Mouse (Mus musculus) heart, postnatal 10 days (tissue): ENCODE measurements around the gene Adamts17. TPM values are rescaled to one million over a fixed set of nuclear protein-coding genes. Genes with fewer than 3 reads are reported as not detected.
A peak's percentile ranks its signal among the peaks of the same experiment; 100 is the strongest.

ENCODE experiments used
- DNase-seq, 2 experiments: peaks; one replicate each; pipeline ENCODE4 v3.0.0; 2021
- intact Hi-C: fragments of 180-260 bp; cut with DNase I; formaldehyde crosslinking; loops from one replicate; pipeline ENCODE4 v1.15.1; 2025
- total RNA-seq, 2 experiments: library from RNA; stranded (reverse); gene quantifications; 2 replicates each; pipeline ENCODE4 v1.2.3; 2021

Adamts17 gene
- total RNA-seq, 2 experiments from 2014 or later = 15.9 to 18.4 TPM

DNA sequence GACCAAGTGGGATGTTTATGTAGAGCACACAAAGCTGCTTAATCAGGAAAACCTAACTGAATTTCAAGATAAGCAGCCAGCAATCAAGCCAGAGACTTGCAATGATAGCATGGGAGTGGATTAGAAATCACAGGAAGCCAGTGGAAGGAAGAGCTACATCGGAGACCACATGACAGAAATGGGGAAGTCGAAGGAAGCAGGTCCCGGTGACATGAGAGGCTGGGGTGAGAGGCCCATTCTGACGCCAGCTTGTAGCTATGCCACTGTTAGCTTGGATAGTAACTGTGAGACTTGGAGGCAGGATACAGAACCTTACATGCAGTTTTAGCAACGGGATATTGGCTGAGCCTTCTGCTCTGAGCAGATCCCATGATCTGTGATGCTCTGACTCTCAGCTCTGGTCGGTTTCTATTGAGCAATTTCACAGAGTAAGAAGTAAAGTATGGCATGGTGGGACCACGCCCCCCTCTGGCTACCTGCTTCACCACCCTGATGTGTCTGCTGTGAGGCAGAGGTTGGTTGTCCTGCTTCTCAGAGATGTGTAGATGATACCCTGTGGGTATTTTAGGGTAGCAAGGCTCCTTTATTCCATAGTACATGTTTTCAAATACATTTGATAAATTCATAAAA is 211.7 kb downstream of the Adamts17 start:
- DNase-seq = peak in 1 of 2 experiments; percentile 15
- intact Hi-C loops = loop anchor here (5.0 kb wide), 1 partner anchor 209 kb away; no protein-coding TSS in a partner anchor

DNA sequence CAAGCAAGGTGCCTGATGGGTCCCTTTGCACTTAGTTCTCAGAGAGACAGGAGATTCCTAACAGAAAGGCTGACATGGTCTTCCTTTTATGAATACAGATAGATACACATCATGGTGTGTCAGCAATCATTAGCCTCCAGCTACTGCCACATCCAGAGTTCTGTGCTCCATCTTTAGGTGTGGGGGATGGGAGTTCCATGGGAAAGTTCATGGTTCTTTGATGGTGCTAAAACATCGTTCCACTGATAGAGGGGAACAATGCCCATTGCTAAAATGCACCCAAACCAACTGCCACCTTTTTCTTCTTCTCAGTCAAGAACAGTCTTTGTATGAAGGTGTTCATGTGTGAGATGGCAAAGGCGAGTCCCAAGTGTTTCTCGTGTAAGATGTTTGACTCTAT is 215.3 kb downstream of the Adamts17 start:
- no peak for DNase-seq
- intact Hi-C loops = loop anchor here (5.0 kb wide), 1 partner anchor 213 kb away; no protein-coding TSS in a partner anchor

DNA sequence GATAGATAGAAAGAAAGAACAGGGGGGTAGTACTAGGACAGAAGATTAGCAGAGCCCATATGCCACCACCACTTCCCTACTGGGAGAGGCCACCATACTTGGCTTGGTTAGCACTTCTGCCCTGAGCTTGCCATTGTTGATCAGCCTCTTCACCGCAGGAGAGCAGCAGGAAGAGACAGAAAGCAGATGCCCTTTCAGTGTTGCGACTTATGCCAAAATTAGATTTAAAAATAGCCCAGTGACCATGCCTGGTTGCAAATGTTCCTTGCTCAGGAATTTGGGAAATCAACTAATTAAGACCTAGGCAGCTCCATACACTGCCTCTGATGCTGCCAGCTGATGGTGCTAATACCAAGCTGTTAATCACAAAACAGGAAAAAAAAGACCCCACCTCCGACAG is 216.0 kb downstream of the Adamts17 start:
- intact Hi-C loops = no loop called here

DNA sequence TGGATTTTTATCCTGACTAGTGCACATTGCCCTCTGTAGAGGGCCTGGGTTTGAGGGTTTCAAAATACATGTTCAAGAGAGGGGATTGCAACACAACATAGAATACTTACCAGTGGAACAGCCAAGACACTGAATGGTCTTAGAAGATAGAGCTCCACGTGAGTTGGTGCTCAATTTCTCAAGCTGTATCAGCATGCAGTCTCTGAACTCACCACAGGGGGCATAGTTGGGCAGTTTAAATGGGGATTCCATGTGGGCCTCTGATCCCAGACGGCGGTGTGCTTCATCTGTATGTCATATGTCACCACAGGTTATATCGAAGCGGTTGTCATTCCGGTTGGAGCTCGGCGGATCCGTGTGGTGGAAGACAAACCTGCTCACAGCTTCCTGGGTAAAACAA is 222.2 kb downstream of the Adamts17 start:
- intact Hi-C loops = loop anchor here (5.0 to 10.0 kb wide), 2 partner anchors 136 to 573 kb away; no protein-coding TSS in a partner anchor
- peak in 1 of 2 experiments; percentile 75 for DNase-seq

More for the DNA sequence above, 216.0 kb downstream of the Adamts17 start:
- peak; percentile 61 to 66 for DNase-seq

DNA sequence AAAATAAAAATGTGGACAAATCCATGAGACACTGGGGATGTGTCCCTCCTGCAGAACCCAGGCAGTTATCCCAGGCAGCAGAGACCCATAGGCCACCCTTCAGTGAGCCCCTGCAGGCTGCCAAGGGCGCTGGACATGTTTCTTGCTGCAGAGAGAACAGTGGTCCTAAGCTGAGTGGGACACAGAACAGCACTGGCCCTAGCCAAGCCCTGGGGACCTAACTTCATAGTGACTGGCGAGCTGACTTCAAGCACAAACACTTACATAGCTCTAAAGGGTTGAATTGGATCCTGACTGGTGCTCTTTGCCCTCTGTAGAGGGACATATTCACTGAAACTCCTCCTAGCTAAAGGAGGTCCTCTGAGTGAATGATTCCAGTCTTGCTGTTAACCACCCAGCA is 223.0 kb downstream of the Adamts17 start:
- intact Hi-C loops = loop anchor here (5.0 to 10.0 kb wide), 2 partner anchors 135 to 572 kb away; no protein-coding TSS in a partner anchor
- DNase-seq = no peak

DNA sequence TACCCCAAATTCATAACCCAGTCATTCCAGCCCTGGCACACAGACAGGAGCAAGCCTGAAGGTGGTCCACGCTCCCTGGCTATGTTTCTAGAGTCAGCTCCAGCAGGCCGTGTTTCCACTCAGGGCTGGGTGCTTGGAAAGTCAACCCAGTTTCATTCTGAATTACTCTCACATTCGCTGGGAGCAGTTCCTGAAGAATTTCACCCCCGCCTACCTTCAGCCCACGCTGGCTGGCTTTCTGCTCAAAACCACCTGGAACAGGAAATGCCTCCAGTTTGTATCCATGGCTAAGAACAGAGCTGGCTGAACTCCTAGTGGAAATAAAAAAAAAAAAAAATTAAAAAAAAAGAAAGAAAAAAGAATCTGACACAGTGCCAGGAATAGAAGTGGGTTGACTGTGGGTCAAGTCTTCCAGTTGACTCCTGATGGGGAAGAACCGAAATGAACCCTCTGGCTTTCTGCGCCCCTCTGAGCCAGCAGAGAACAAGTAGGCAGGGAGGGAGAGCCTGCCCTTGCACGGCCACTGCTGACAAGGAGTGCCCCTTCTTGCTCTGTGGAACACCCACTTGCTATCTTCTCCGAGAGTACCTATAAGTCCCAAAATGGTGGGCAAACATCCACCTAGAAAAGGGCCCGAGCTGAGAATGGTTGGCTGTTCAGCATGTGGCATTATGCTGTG is 225.2 kb downstream of the Adamts17 start:
- intact Hi-C loops = loop anchor here (5.0 to 10.0 kb wide), 2 partner anchors 133 to 570 kb away; no protein-coding TSS in a partner anchor
- DNase-seq = peak in 1 of 2 experiments; percentile 51

DNA sequence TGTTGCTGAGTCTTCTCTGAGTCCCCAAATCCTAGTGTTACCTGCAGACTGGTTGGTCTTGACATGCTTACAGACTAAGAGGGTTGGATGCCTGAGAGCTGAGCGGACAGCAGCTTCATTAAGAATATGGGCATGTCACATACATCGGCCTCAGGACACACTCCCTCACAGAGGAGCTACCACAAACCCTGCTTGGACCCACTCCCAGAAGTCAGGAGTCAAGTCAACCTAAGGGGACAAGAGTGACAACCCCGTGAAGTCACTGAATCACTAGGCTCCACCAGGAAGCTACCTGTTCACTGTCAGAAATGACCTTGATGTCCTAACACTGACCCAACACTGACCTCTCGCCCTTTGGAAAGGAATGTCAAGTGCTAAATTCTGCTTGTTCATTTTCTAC is 226.1 kb downstream of the Adamts17 start:
- DNase-seq = no peak
- intact Hi-C loops = loop anchor here (10.0 kb wide), 1 partner anchor 569 kb away; no protein-coding TSS in a partner anchor

DNA sequence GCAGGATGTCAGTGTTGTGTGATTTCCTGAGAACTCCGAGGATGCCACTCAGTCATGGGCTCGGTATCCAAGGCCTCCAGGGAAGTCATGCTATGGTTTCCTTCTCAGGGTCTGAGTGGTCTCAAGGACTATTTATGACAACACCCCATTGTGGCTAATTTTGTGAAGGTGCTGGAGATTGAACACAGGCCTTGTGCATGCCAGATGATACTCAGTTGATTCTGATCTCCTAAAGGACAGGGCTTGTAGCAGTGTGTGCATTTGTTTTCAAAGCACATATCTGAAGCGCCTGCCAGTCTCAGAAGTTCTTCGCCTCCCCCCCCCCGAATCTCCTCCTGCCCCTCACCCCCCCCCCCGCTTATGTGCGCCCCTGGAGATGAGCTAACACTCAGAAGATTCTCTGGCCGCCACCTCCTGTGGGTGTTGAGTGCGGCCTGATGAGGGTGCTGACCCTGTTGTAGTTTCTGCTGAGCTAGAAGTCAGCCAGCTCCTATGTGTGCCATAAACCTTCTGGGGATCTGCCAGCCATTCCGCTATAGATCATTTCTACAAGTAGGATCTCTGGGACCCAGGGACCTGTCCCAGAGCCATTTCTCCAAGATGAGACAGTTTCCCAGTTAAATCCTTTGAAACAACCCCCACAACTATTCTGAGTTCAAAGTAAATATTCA is 232.6 kb downstream of the Adamts17 start:
- intact Hi-C loops = no loop called here
- no peak for DNase-seq

DNA sequence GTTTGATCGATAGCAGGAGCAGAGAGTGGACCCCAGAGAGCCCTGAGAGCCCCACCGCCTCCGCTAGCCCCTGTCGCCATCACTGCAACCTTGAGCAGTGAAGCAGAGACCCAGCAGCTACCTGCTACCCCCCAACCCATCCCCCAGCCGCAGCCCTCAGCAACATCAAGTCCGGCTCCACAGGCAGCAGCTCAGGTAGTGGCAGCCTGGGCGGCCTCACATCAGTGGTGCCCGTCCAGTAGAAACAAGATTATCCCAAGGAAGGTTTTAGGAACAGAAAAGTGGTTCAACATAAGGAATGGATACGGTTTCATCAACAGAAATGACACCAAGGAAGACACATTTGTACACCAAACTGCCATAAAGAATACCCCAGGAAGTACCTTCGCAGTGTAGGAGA is 243.2 kb downstream of the Adamts17 start:
- no peak for DNase-seq
- intact Hi-C loops = no loop called here

DNA sequence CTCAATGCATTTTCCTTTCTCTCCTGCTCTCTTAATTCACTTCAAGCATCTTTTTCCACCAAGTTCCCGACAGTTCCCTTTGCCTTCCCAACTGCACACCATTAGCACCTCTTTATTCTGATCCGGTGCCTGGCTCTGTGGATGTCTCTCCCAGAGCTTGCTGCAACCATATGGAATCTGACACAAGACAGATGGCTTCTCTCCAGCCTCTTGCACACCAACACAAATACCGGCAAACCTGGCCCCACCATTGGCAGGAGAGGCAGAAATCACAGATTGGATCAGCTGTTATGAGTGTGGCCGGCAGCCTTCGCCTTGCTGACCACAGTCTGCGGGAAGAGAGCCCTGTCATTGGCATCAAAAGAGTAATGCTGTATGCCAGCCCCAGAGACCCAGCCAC is 248.2 kb downstream of the Adamts17 start:
- intact Hi-C loops = no loop called here
- DNase-seq = no peak

DNA sequence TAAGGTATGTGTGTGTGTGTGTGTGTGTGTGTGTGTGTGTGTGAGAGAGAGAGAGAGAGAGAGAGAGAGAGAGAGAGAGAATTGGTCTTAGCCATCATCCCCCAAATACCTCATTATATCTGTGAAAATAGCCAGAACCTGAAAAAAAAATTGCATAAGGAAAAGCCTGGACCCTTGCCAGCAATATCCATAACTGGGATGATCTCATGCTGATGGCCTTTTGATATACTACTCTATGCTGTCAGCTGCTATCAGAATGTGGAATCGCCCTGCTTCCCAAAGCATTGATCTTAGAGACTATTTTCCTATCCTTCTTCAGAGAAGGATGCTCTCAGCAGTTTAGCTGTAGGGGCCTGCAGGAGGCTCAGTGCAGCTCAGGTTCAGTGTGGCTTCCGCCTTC is 257.6 kb downstream of the Adamts17 start:
- no peak for DNase-seq
- intact Hi-C loops = no loop called here

DNA sequence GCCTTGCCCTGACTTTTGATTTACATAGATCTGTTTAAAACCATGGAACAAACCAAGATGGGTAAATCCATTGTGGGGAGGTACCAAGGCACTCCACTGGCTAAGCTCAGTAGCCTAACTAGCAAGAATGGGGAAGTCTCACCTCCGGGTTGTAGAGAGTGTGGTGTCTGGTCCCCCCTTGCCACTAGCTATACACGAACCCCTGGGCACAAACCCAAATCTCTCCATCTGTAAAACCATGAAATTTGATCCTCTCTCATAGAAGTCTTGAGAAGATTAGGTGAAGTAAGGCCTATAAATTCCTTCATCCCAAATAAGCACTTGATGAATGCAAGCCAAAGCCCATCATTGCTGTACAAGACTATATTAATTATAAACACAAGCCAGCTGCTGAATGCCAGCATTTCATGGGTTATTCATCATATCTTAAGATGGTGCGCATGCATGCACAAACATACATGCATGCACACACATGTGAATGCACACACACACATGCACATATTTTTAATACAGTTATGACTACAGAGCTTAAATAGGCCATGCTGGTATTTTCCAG is 262.0 kb downstream of the Adamts17 start:
- no peak for DNase-seq
- intact Hi-C loops = no loop called here

DNA sequence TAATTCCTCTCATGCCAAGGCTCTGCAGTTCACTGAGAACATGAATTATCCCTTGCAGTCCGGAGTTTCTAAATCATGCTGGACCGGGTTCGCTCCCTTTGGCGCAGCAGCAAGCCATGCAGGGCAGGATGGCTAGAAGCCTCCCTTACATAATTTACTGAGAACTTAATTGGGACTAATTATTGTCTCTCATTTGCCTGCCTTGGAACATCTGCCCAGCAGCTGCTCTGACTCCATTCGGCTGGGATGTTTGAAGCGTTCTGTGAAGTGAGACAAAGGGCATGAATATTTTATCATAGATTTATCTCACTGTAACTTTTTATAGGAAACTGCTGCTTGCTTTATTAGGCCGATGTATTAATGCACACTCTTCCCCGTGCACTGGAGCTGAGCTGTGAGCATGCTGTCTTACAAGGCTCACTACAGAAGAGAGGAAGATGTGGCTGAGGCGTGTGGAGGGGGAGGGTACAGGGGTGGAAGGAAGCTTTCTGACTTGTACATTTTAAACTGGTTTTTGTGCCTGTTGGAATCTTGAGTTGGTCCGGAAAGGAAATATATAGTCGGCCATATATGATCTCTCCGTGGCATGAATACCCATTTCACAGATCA is 271.1 kb downstream of the Adamts17 start:
- intact Hi-C loops = no loop called here
- DNase-seq = no peak

DNA sequence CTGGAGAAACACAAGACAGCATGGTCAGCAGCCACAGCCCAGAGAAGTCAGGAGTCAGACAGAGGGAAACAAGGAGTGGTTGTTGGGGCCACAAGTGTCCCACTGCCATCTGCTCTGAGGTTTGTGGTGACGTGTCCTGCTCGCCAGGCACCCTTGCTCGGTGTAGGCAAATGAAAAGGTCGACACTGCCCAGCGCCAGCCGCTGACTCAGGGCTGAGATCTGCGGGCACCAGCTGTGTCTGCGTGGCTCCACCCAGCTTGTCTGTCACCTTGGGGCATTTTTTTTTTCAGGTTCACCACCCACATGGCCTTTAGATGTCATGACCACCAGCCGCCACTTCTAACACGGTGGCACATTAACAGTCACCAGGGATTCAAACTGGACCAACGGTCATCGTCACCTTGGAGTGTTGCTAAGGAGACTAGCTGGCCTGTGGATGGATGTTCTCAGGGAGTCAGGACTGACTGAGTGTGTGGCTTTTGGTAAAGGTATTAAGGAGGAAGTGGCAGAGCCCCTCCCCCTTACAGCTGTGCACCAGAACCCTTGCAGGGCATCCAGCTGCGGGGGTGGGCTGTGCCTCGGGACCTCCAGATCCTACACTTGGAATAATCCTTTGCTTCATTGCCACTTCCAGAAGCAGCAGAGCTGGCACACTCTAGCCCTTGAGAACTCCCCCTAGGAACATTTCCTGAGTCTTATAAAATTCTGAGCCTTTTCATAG is 273.1 kb downstream of the Adamts17 start:
- intact Hi-C loops = no loop called here
- peak in 1 of 2 experiments; percentile 34 for DNase-seq

DNA sequence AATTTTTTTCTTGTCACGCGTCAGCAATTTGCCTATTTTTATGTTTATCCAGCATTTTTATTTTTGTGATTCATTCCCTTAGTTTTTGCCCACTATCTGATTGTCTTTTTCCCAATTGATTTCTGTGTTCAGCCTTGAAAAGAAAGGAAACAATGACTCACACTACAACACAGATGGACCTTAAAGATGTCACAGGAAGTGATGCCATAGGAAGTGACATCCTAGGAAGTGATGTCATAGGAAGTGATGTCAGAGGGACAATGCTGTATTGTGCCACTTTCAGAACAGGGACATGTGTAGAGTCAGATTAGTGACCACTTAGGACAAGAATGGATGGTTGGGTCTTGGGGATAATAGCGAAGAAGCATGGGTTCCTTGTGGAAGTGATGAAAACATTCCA is 274.5 kb downstream of the Adamts17 start:
- intact Hi-C loops = no loop called here
- peak; percentile 23 to 46 for DNase-seq

DNA sequence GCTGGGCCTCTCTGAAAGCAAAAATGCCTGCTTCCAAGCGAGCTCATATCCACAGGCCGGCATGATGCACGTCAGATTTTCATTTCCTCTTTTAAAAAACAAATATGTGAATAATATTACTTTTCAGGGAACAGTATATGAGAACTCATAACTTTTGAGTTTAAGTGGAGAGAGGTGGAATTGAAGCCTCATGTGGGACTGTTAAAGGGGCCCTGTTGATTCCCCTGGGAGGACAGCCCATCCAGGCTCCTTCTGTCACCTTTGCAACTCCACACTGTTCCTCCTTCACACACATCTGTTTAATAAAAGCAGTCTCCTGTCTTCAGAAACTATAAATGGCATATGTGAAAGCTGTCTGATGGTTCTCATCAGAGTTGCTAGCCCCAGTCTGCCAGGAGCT is 275.5 kb downstream of the Adamts17 start:
- DNase-seq = no peak
- intact Hi-C loops = no loop called here

DNA sequence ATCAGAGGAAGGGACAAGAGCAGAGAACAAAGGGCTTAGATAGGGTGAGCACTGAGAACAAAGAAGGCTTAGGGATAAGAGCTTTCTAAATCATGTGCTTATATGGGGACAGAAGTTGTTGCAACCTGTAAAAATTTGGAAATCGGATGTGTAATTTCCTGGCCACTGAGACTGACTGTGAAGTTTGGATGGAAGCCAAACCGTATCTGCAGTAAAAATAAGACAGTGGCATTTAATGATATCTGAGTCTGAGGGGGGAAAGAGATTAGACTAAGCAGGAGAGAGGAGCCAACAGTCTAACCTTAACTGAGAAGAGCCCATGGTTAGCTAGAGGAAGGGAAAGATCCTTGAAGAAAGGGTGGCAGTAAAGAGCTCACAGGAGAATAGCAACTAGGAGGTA is 295.6 kb downstream of the Adamts17 start:
- DNase-seq = no peak
- intact Hi-C loops = no loop called here

DNA sequence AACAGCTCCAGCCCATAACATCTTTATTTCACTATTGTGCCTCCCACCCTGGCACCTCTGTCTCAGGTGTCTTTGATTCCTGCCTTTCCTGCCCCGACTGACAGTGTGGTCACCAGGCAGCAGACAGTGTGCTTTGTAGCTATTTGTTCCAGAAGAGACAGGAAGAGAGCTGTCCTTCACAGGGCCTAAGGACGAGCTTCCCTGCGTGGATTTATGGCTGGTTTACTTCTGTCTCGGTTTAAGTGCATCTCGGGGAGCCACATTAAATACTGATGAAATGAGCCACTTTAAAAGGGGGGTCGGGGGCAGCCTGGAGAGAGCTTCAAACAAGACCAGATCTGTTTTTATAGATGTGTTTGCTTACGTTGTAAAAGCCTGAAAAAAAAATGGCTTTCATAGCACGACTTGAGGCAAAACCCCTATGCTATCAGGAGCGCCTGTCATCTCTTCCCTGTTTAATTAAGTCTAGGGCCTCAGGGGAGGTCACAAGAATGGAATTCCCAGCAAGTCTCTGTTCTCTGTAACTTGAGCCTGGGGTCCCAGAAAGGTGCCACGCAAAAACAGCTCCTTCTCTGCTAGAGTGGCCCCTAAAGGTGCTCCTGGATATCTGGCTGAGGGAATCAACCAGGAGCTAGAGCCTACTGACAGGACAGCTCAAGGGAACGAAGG is 302.9 kb downstream of the Adamts17 start:
- intact Hi-C loops = no loop called here

DNA sequence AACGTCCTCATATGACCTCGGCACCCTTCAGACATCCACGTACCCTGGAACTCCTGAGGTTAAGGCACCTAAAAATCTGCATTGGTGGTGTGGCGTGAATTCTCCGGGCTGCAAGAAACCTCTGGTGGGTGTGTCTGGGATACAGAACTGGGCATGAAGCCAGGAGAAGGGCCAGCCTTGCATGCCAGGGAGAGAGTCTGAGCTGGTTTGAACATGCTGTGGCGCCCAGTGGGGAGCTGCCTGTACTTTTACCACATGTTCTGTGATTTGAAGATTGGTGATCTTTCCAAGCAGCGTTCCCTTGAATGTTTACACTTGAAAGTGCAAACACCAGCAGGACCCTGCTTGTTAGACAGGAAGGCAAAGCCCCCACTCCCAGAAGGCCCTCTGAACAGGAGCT is 306.2 kb downstream of the Adamts17 start:
- intact Hi-C loops = no loop called here
- DNase-seq = peak; percentile 27 to 37

More for the DNA sequence above, 302.9 kb downstream of the Adamts17 start:
- no peak for DNase-seq

DNA sequence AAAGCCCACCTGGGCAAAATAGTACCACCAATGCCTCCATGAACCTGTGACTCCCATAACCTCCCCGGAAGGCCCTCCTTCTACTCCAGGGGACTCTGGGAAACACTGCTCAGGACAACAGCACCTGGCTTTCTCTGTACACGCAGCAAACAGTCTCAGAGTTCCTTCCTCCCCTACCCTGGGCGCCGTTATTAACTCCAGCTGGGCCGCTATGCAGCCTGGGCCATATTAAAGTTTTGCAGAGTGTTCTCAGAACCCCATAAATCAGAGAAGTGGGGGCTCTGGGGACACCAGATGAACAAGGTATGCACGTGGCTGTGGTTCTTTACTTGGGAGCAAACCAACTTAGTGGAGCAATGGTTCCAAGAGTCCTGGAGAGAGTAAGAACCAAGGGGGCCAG is 306.6 kb downstream of the Adamts17 start:
- DNase-seq = no peak
- intact Hi-C loops = no loop called here
